Mouse (Mus musculus) telencephalon, adult 2 months (tissue): ENCODE measurements around the gene Arih1.
"Not testable (repeated sequence)": the region's sequence is repeated elsewhere in the genome, so short reads cannot be mapped to it uniquely, and the experiment has no call there.

Experiments used
- DNase-seq: peaks from one replicate; pipeline ENCODE4 v3.0.0-alpha.2; 2011; ENCODE audit warnings: low read depth, low spot score

The Arih1 gene

DNA sequence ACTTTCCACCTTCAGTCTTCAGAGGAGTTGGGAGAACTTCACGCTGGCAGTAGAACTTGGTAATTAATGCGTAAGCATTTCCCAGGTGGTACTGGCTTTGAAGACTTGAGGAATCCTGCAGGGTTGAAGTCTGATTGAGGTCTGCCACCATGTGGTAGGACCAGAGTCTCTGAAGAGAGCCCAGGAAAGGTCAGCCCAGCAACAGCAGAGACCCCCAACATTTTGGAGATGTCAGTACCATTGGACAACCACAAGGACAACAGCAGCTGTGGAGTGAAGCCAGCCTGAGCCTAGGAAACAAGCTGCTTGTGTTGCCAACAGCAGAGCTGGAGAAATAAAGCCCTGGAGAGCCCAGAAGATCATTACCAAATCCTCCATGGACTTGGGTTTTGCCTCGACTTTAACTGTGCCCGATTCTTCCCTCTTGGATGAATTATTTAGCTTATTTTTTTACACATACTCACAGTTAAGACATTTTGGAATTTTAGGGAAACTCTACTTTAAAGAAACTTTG, 27.4 kb downstream of the Arih1 start:
- DNase-seq = peak; percentile 4

GRCm38 (mm10) chr9:59458416-59458815, 28.0 kb downstream of the Arih1 start:
- DNase-seq = no peak

DNA sequence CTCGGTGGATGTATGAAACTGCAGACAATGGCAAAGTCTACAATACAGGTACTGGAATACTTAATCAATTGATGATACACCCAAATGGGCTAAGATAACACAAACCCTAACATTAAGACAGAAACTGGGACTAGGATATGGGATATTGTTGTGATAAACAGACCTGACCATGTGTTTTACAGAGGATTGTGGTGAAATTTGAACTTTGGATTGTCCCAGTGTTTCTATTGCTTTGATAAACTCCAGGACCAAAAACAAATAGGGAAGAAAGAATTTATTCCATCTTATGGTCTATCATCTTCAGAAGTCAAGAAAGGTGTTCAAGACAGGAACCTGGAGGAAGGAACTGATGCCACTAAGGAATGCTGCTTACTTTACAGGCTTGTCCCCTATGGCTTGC, 28.7 kb downstream of the Arih1 start:
- no peak for DNase-seq

DNA sequence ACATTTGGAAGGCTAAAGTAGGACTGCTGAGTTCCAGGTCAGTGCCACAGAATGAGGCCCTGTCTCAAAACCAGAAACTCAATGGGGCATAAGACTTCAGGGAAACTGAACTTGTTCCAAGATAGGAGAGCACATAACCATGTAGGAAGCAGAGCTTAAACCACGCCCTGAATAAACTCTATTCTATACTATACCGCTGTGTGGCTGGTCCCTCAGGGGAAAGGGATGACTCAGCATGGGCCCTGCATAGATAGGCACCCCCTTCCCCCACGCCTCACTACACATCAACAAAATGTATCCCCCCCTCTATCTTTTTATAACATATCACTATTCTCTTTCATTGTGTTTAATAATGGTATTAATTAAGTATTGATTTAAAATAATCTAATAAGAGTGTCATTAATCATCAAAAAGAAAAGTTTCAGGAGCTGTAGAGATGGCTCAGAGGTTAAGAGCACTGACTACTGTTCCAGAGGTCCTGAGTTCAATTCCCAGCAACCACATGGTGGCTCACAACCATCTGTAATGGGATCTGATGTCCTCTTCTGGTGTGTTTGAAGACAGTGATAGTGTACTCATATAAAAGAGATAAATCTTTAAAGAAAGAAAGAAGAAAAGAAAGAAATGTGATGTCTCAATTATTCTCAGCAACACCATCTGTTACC, 30.9 kb downstream of the Arih1 start:
- DNase-seq = no peak

DNA sequence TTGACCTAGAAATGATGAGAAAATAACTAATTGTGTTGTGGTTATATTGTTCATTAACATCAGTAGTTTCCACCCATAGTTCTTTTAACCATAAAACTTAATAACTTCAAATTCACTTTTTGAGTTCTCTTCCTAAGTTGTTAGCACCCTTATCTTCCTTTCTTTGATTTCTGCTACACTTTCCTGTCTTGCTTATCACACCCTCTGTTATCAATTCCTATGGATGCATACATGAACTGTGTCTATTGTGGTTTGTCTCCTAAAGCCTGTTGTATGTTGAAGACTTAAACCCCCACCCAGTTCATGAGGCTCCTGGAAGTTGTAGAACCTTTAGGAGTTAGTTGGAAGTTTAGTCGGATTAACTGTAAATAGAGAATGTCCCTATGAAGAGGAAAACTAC, 52.7 kb downstream of the Arih1 start:
- no peak for DNase-seq

DNA sequence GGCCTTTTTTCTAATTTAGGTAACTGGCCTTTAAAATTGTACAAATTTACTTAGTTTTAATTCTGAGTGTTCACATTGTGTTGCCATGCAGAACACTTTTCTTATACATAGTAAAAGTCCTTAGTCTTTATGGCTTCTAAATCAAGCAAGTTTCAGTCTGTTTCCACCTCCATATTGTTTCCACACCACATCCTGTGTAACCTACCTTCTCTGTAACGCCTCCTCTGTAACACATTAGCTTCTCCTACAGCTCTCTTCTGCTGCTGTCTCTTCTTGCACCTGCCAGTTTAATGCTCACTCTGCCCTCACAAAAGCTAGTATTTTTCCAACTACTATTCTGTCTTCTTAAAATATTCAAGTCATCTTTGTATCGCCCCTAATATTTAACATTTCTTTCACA, 54.8 kb downstream of the Arih1 start:
- DNase-seq = peak; percentile 32

GRCm38 (mm10) chr9:59420487-59420886, 65.9 kb downstream of the Arih1 start:
- DNase-seq = no peak

- DNase-seq = no peak
Measured at GRCm38 (mm10) chr9:59407271-59407670, 79.1 kb downstream of the Arih1 start.

- no peak for DNase-seq
Measured at GRCm38 (mm10) chr9:59389086-59389485, 97.3 kb downstream of the Arih1 start.

GRCm38 (mm10) chr9:59388311-59388710, 98.1 kb downstream of the Arih1 start:
- peak; percentile 70 for DNase-seq

DNA sequence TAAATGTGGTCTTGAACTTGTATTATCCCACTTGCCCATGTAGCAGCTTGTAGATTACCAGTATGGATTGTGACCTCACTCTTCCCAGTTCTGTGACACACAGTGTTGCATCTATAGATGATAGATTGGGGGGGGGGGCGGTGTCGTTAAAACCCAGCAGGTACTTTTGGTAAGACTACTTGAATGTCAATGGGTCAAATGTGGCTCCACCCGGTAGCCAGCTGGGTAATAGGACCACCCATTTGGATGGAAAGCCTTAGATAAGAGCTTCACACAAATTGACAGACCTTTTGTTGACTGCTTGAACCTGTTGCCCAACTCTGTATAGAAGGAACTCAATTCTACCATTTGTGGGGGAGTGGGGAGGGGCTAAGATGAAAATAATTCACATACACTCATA, 99.0 kb downstream of the Arih1 start:
- DNase-seq = no peak

DNA sequence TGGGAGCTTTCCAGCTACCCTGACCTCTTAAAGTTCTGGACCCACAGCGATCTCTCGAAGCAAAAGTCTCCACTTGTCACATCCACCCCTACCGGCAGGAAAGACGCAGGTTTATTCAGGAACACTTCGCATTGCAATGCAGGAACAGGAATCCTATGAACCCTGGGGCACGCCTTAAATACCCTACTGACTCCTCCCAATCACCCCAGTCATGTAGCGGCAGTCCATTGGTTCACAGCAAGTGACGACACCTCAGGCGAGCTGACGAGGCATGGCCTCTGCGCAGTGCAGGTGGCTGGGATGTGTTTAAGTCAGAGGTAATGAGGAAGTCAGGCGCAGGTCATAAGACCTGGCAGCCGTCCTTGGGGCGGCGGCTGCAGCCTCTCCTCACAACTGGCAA, 110.8 kb downstream of the Arih1 start:
- DNase-seq = no peak

DNA sequence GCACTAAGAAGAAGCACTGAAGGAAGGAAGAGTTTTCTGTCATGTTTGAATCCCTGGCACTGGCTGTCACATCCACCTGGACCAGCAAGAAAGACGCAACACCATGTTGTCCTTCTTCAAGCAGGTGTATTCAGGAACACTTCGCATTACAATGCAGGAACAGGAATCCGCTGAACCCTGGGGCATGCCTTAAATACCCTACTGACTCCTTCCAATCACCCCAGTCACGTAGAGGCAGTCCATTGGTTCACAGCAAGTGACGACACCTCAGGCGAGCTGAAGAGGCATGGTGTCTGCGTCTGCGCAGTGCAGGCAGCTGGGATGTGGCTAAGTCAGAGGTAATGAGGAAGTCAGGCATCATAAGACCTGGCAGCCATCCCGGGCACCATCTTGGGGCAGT, 116.8 kb downstream of the Arih1 start:
- no peak for DNase-seq

GRCm38 (mm10) chr9:59369220-59369619, 117.2 kb downstream of the Arih1 start:
- no peak for DNase-seq

GRCm38 (mm10) chr9:59360487-59360886, 125.9 kb downstream of the Arih1 start:
- DNase-seq = not testable (repeated sequence)

DNA sequence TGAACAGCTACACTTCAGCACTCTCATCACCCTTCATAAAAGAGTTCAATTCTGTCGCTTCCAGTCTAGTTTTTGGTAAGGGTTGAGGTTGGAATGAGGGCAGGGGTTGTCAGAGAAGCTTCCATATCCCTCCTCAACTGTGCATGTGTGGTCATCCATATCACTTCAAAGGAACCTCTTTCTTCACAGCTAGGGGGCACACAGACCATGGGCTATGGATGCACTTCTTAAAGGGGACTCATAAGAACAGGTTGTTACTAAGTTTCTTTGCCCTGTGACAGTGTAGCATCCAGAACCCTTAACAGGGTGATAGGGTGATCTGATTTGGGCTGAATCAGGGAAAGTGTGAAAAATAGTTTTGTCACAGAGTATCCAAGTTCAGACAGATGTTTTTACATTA, 128.4 kb downstream of the Arih1 start:
- DNase-seq = not testable (repeated sequence)

DNA sequence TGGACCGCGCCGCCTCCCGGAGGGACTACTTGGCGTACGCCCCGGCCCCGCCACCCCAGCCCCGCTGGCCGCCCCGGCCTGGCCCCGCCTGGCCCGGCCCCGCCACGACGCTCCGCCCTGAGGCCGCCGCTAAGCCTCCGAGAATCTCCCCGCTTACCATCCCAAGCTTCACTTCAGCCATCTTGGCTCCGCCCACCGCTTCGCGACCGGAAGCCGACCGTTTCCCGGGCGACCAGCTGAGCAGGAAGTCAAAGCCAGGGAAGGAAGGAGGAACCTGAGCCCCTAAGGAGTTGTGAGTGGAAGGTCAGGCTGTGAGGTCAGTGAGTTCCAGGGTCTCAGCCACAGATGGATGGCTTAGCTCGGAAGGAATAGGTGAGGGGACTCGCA, 133.2 kb downstream of the Arih1 start, which contains the start of gene Bbs4:
Bbs4 (minus strand) TSS at position 256 of the 387 bp plus-strand sequence.
- DNase-seq = peak; percentile 79

- DNase-seq = no peak
Measured at GRCm38 (mm10) chr9:59352586-59353252, 133.7 kb downstream of the Arih1 start.

- DNase-seq = no peak
Measured at GRCm38 (mm10) chr9:59346176-59346575, 140.2 kb downstream of the Arih1 start.

GRCm38 (mm10) chr9:59340002-59340401, 146.4 kb downstream of the Arih1 start:
- DNase-seq = no peak

DNA sequence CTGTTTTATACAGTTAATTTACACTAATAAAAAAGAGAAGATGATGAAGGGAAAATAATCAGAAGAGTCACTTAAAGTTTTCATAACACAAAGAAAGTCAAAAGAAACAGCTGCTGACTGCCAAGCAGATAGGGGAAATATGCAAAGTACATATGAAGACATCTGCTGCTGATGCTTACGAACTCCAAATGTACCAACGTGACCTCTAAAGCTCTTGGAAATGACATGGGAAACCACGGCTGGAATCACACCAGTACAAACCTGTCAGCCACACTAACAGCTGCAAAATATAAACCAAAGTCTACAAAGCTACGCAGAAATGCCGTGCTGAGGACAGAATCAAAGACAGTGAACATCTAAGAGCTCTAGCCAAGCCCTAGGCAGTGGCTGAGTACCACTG, 147.3 kb downstream of the Arih1 start:
- DNase-seq = no peak

DNA sequence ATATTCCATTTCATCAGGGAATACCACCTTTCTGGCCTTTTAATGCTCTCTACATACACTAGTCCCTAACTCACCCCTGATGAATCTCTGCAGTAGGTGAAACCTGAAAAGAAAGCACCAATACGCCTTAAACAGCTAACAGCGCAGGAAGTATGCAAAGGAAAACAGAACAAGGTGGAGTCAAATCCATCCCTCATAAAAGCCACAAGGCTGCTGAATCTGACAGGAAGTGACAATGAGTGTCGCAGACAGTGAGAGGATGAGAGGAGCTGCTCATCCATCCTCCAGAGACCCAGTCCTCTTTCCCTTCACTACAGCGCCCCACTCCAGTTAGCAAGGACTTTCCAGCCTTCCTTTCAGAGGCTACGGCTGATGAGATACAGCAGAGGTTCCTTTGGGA, 148.0 kb downstream of the Arih1 start:
- DNase-seq = no peak
